In genomic region chr17:29993488-29993887, GRCm38 (mm10) we compare ENCODE assay signal across 9 mouse cellular contexts. TPM values are rescaled to one million over a fixed set of nuclear protein-coding genes. Genes with fewer than 3 reads are reported as not detected.
DNase-seq lines count a peak whose midpoint lies in the region; ATAC-seq and TF ChIP-seq lines count a peak whose summit lies in the region.
"Had no signal": no experiment of that assay in that cellular context is flagged by ENCODE, and none has a peak within 500 bp of the region (broad histone marks: within the 10 kb centered on the region; RNA-seq: fewer than 3 reads in every experiment).

No protein-coding gene starts in this region.

- intact Hi-C loops in left cerebral cortex, postnatal 10 days (cut with DNase I) = no loop called here

- ATAC-seq in intestine, embryonic 15.5 days = no peak
- ATAC-seq: inflammation-experienced regulatory T-cells, adult 6 months had no signal

- no peak overlapping the region for H3K4me2 ChIP-seq in intestine, embryonic 15.5 days (replicated peaks)

- no peak overlapping the region for H3ac ChIP-seq in C2C12 (ENCODE audit: control insufficient read depth, insufficient read length, low read depth)

- H3K9me3 ChIP-seq in intestine, embryonic 15.5 days = no peaks in the 10 kb centered on the region

- H3K9ac ChIP-seq in intestine, embryonic 15.5 days = no peak overlapping the region

- H3K27ac ChIP-seq in intestine, embryonic 15.5 days = no peak overlapping the region

- no peaks in the 10 kb centered on the region for H3K79me2 ChIP-seq in C2C12 (ENCODE audit: control insufficient read depth, insufficient read depth)

- H3K4me3 ChIP-seq in C2C12 (ENCODE audit: insufficient read depth, poor library complexity, severe bottlenecking) = no peak overlapping the region
- no peak overlapping the region for H3K4me3 ChIP-seq in intestine, embryonic 15.5 days (replicated peaks)

- TF ChIP-seq CTCF in C2C12 (IDR thresholded peaks at IDR 0.05; ENCODE audit: control insufficient read depth, insufficient read depth, insufficient read length) = no peak

- H3K36me3 ChIP-seq in C2C12 (ENCODE audit: control insufficient read depth, insufficient read depth) = no peaks in the 10 kb centered on the region
- no peaks in the 10 kb centered on the region for H3K36me3 ChIP-seq in intestine, embryonic 15.5 days

- no peaks in the 10 kb centered on the region for H3K79me3 ChIP-seq in C2C12 (ENCODE audit: low read depth)

- H3K4me1 ChIP-seq in intestine, embryonic 15.5 days (replicated peaks) = no peaks in the 10 kb centered on the region

- no peaks in the 10 kb centered on the region for H3K27me3 ChIP-seq in C2C12 (ENCODE audit: control insufficient read depth, insufficient read depth, insufficient read length)
- H3K27me3 ChIP-seq in intestine, embryonic 15.5 days (replicated peaks) = no peaks in the 10 kb centered on the region

- DNase-seq in 3134 (ENCODE audit: extremely low read depth, insufficient read length, low spot score) = peak; percentile 36
- DNase-seq in frontal cortex, postnatal 36 days (ENCODE audit: low spot score in 2 of 2) = peak; percentile 53 to 78
- DNase-seq in left cerebral cortex, postnatal 10 days (ENCODE audit: extremely low spot score in 1 of 2, low spot score in 2 of 2) = peak; percentile 54 to 65
- DNase-seq in kidney, adult 11 months = no peak
- DNase-seq in kidney, postnatal 14 days = no peak
- DNase-seq: liver had no signal

- 63% methylated on average over 8 of the region's 8 CpGs for WGBS in intestine, embryonic 15.5 days

TF ChIP-seq in C2C12, 6 proteins besides CTCF, POLR2A, EP300 and RAD21:
- no peak for TF ChIP-seq USF1 (IDR thresholded peaks at IDR 0.05; ENCODE audit: low read depth)
- peak; percentile 12 for TF ChIP-seq MYOD1 (IDR thresholded peaks at IDR 0.05; ENCODE audit: control insufficient read depth, insufficient read length, low read depth)

RNA-seq across cellular contexts. Expression of gene Zfand3, which starts 11.0 kb away (rescaled TPM):
- polyA plus RNA-seq in C2C12 (2012; fragmentation: generic; extraction: Trizol) = 78.6 TPM
- total RNA-seq in left cerebral cortex, postnatal 10 days (2021) = 100 to 1,000 TPM; 103 TPM
- polyA plus RNA-seq in intestine, embryonic 15.5 days (2015; fragmentation: Nextera tagmentation; extraction: Ambion mirVana) = 43.0 and 47.5 TPM in 2 replicates

RNA-seq across cellular contexts. Expression of gene Mdga1, which starts 23.6 kb away (rescaled TPM):
- 2.0 TPM for polyA plus RNA-seq in C2C12 (2012; fragmentation: generic; extraction: Trizol)
- 10 to 100 TPM; 58.1 to 60.2 TPM for total RNA-seq in left cerebral cortex, postnatal 10 days (2021)
- polyA plus RNA-seq in intestine, embryonic 15.5 days (2015; fragmentation: Nextera tagmentation; extraction: Ambion mirVana) = 1.5 and 2.1 TPM in 2 replicates
- polyA plus RNA-seq: inflammation-experienced regulatory T-cells, adult 6 months had no signal

Comparison
In these comparisons a context has a peak if more than half of its experiments do, and no peak if none do; other contexts are left out.
1. DNase-seq: peak in 3134 (single experiment), frontal cortex, postnatal 36 days (2 of 2) and left cerebral cortex, postnatal 10 days (2 of 2); none in kidney, adult 11 months (single experiment) and kidney, postnatal 14 days (single experiment).